Mouse (Mus musculus) spleen, adult 2 months (tissue): ENCODE results near the gene Pnp.

Source experiments
- CTCF ChIP-seq: fragments of 200-500 bp; IDR thresholded peaks from 2 replicates; pipeline ENCODE4 v1.5.1; 2011; ENCODE audit warnings: mild to moderate bottlenecking, inconsistent platforms; ENCODE audit not compliant: insufficient read depth, insufficient read length, insufficient replicate concordance; ENCODE audit errors: extremely low read depth
- POLR2A ChIP-seq: fragments of 200-500 bp; IDR thresholded peaks from 2 replicates; pipeline ENCODE4 v1.6.1; 2011; ENCODE audit warnings: low read depth, low read length, inconsistent platforms

DNA sequence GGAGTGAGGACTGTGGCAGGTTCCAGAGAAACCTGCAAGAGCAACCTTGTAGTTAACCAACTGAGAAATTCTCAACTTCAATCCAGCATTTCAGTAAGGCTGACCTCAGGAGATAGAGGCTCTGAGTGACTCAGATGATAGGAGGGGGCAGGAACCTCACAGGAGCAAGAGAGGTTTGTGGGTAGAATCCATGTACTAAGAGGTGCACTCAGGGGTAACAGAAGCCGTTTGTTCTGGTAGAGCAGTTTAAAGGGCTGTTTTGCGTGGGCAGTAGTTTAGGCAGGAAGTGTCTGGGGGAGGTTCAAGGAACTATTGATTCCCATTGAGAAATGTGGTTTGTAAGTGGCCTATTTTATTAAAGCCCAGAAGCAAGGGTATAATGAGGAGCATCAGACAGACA, 50.3 kb downstream of the Pnp start:
- no peak for TF ChIP-seq CTCF
- no peak for TF ChIP-seq POLR2A
